Mouse (Mus musculus): Measurements from ENCODE around the gene Fgfbp1. TPM values are rescaled to one million over a fixed set of nuclear protein-coding genes. Genes with fewer than 3 reads are reported as not detected.
A peak's percentile ranks its signal among the peaks of the same experiment; 100 is the strongest.

Fgfbp1 gene
- 82.5 and 96.9 TPM in 2 replicates for polyA plus RNA-seq (2015; fragmentation: Nextera tagmentation; extraction: Ambion mirVana)

GRCm38 (mm10) chr5:43981620-43982019 is at the start of gene Fgfbp1:
TSS of gene Fgfbp1 (minus strand) at chr5:43981779.
- WGBS: 37% methylated on average over 4 of the region's 4 CpGs

GRCm38 (mm10) chr5:43998295-43998989 is 16.9 kb upstream of the Fgfbp1 start:
- Histone ChIP-seq H3K27ac (peak overlapping the region; percentile 42; the same call in 1 of the 2 replicates), H3K9me3 (no peaks in the 10 kb centered on the region), H3K36me3 (0 out of 2 replicates have a peak, but pooled peaks cover 5% of the 10 kb centered on the region), H3K9ac (no peak overlapping the region), H3K4me3 (replicated peaks) (no peak overlapping the region), H3K27me3 (replicated peaks) (no peaks in the 10 kb centered on the region), H3K4me1 (replicated peaks) (no peaks in the 10 kb centered on the region; the same call in 1 of the 2 replicates), H3K4me2 (replicated peaks) (peak overlapping the region; percentile 27; the same call in 1 of the 2 replicates)
- peak; percentile 89 for ATAC-seq
- 80% methylated on average over 9 of the region's 9 CpGs for WGBS

More at GRCm38 (mm10) chr5:43981620-43982019, at the start of gene Fgfbp1:
- ATAC-seq: peak; percentile 89
- 0 out of 2 replicates have a peak, but pooled peaks cover 2% of the 10 kb centered on the region for H3K4me1 ChIP-seq (replicated peaks)
- H3K27ac ChIP-seq: peak within 1 kb of the TSS; percentile 37; the same call in 1 of the 2 replicates
- H3K36me3 ChIP-seq: no peaks in the 10 kb centered on the region
- H3K4me2 ChIP-seq (replicated peaks): peak within 1 kb of the TSS; percentile 38
- H3K9me3 ChIP-seq: no peaks in the 10 kb centered on the region
- no peaks in the 10 kb centered on the region for H3K27me3 ChIP-seq (replicated peaks)
- peak within 1 kb of the TSS; percentile 19 for H3K4me3 ChIP-seq (replicated peaks)
- no peak within 1 kb of the TSS for H3K9ac ChIP-seq

- no peak overlapping the region for H3K4me2 ChIP-seq (replicated peaks)
Observed at GRCm38 (mm10) chr5:43997626-43998025, 16.0 kb upstream of the Fgfbp1 start.

GRCm38 (mm10) chr5:43996162-43996561 is 14.6 kb upstream of the Fgfbp1 start:
- H3K36me3 ChIP-seq: no peaks in the 10 kb centered on the region
- no peak overlapping the region for H3K4me3 ChIP-seq (replicated peaks)
- 70% methylated on average over 4 of the region's 4 CpGs for WGBS
- H3K9me3 ChIP-seq: no peaks in the 10 kb centered on the region
- H3K9ac ChIP-seq: no peak overlapping the region
- H3K27me3 ChIP-seq (replicated peaks): no peaks in the 10 kb centered on the region
- no peak overlapping the region for H3K27ac ChIP-seq
- no peak overlapping the region for H3K4me2 ChIP-seq (replicated peaks)
- H3K4me1 ChIP-seq (replicated peaks): no peaks in the 10 kb centered on the region; the same call in 1 of the 2 replicates
- ATAC-seq: no peak

More at GRCm38 (mm10) chr5:43997626-43998025, 16.0 kb upstream of the Fgfbp1 start:
- Histone ChIP-seq H3K9ac (no peak overlapping the region), H3K4me3 (replicated peaks) (no peak overlapping the region), H3K27me3 (replicated peaks) (no peaks in the 10 kb centered on the region), H3K27ac (0 out of 2 replicates have a peak overlapping the region, but pooled peaks have one; percentile 17), H3K9me3 (no peaks in the 10 kb centered on the region), H3K36me3 (0 out of 2 replicates have a peak, but pooled peaks cover 5% of the 10 kb centered on the region), H3K4me1 (replicated peaks) (no peaks in the 10 kb centered on the region; the same call in 1 of the 2 replicates)
- WGBS: 60% methylated on average over 8 of the region's 8 CpGs
- ATAC-seq: peak; percentile 78

GRCm38 (mm10) chr5:43994981-43995380 is 13.4 kb upstream of the Fgfbp1 start:
- Histone ChIP-seq H3K27ac (no peak overlapping the region), H3K27me3 (replicated peaks) (no peaks in the 10 kb centered on the region), H3K4me3 (replicated peaks) (no peak overlapping the region), H3K36me3 (no peaks in the 10 kb centered on the region), H3K4me2 (replicated peaks) (no peak overlapping the region), H3K4me1 (replicated peaks) (no peaks in the 10 kb centered on the region; the same call in 1 of the 2 replicates), H3K9me3 (no peaks in the 10 kb centered on the region), H3K9ac (no peak overlapping the region)
- ATAC-seq: no peak
- WGBS: 82% methylated on average over 2 of the region's 2 CpGs

GRCm38 (mm10) chr5:43990316-43990715 is 8.7 kb upstream of the Fgfbp1 start:
- no peaks in the 10 kb centered on the region for H3K9me3 ChIP-seq
- no peak overlapping the region for H3K4me3 ChIP-seq (replicated peaks)
- WGBS: 54% methylated on average over 6 of the region's 6 CpGs
- no peaks in the 10 kb centered on the region for H3K4me1 ChIP-seq (replicated peaks)
- H3K4me2 ChIP-seq (replicated peaks): no peak overlapping the region
- no peaks in the 10 kb centered on the region for H3K27me3 ChIP-seq (replicated peaks)
- 0 out of 2 replicates have a peak, but pooled peaks have one; percentile 13 for ATAC-seq
- no peaks in the 10 kb centered on the region for H3K36me3 ChIP-seq
- no peak overlapping the region for H3K9ac ChIP-seq
- no peak overlapping the region for H3K27ac ChIP-seq

GRCm38 (mm10) chr5:43989017-43989416 is 7.4 kb upstream of the Fgfbp1 start:
- ATAC-seq: 0 out of 2 replicates have a peak, but pooled peaks have one; percentile 42
- no peaks in the 10 kb centered on the region for H3K4me1 ChIP-seq (replicated peaks)
- H3K36me3 ChIP-seq: no peaks in the 10 kb centered on the region
- no peak overlapping the region for H3K9ac ChIP-seq
- H3K4me2 ChIP-seq (replicated peaks): no peak overlapping the region
- no peak overlapping the region for H3K27ac ChIP-seq
- 77% methylated on average over 5 of the region's 5 CpGs for WGBS
- no peak overlapping the region for H3K4me3 ChIP-seq (replicated peaks)
- H3K9me3 ChIP-seq: no peaks in the 10 kb centered on the region
- H3K27me3 ChIP-seq (replicated peaks): no peaks in the 10 kb centered on the region

GRCm38 (mm10) chr5:43986212-43986611 is 4.6 kb upstream of the Fgfbp1 start:
- Histone ChIP-seq H3K27ac (no peak overlapping the region), H3K9ac (no peak overlapping the region), H3K4me2 (replicated peaks) (no peak overlapping the region), H3K4me3 (replicated peaks) (no peak overlapping the region), H3K9me3 (no peaks in the 10 kb centered on the region), H3K36me3 (no peaks in the 10 kb centered on the region), H3K27me3 (replicated peaks) (no peaks in the 10 kb centered on the region), H3K4me1 (replicated peaks) (0 out of 2 replicates have a peak, but pooled peaks cover 2% of the 10 kb centered on the region)
- ATAC-seq: no peak

GRCm38 (mm10) chr5:43982896-43983295 is 1.3 kb upstream of the Fgfbp1 start:
- no peaks in the 10 kb centered on the region for H3K36me3 ChIP-seq
- ATAC-seq: no peak
- WGBS: 78% methylated on average over 1 of the region's 1 CpGs

GRCm38 (mm10) chr5:43980397-43980796 is 1.2 kb downstream of the Fgfbp1 start:
- Histone ChIP-seq H3K4me3 (replicated peaks) (no peak overlapping the region), H3K36me3 (no peaks in the 10 kb centered on the region), H3K27me3 (replicated peaks) (no peaks in the 10 kb centered on the region), H3K4me1 (replicated peaks) (0 out of 2 replicates have a peak, but pooled peaks cover 2% of the 10 kb centered on the region), H3K9ac (no peak overlapping the region), H3K4me2 (replicated peaks) (peak overlapping the region; percentile 38), H3K9me3 (no peaks in the 10 kb centered on the region), H3K27ac (no peak overlapping the region)
- peak; percentile 77 for ATAC-seq
- WGBS: 55% methylated on average over 2 of the region's 2 CpGs

More at GRCm38 (mm10) chr5:43982896-43983295, 1.3 kb upstream of the Fgfbp1 start:
- no peak overlapping the region for H3K4me2 ChIP-seq (replicated peaks)
- H3K4me1 ChIP-seq (replicated peaks): 0 out of 2 replicates have a peak, but pooled peaks cover 2% of the 10 kb centered on the region
- no peak overlapping the region for H3K4me3 ChIP-seq (replicated peaks)
- H3K9ac ChIP-seq: no peak overlapping the region
- no peaks in the 10 kb centered on the region for H3K9me3 ChIP-seq
- no peaks in the 10 kb centered on the region for H3K27me3 ChIP-seq (replicated peaks)
- no peak overlapping the region for H3K27ac ChIP-seq

GRCm38 (mm10) chr5:43976821-43977561 is 4.6 kb downstream of the Fgfbp1 start:
- H3K4me3 ChIP-seq (replicated peaks): no peak overlapping the region
- H3K36me3 ChIP-seq: no peaks in the 10 kb centered on the region
- no peak overlapping the region for H3K9ac ChIP-seq
- 76% methylated on average over 1 of the region's 1 CpGs for WGBS
- H3K27me3 ChIP-seq (replicated peaks): no peaks in the 10 kb centered on the region
- ATAC-seq: no peak
- H3K27ac ChIP-seq: no peak overlapping the region
- H3K9me3 ChIP-seq: no peaks in the 10 kb centered on the region
- 0 out of 2 replicates have a peak, but pooled peaks cover 2% of the 10 kb centered on the region for H3K4me1 ChIP-seq (replicated peaks)
- H3K4me2 ChIP-seq (replicated peaks): no peak overlapping the region

GRCm38 (mm10) chr5:43974166-43974565 is 7.4 kb downstream of the Fgfbp1 start:
- Histone ChIP-seq H3K9me3 (no peaks in the 10 kb centered on the region), H3K4me3 (replicated peaks) (no peak overlapping the region), H3K27ac (no peak overlapping the region), H3K4me2 (replicated peaks) (no peak overlapping the region), H3K27me3 (replicated peaks) (no peaks in the 10 kb centered on the region), H3K4me1 (replicated peaks) (no peaks in the 10 kb centered on the region), H3K9ac (no peak overlapping the region), H3K36me3 (no peaks in the 10 kb centered on the region)
- ATAC-seq: no peak
- WGBS: 75% methylated on average over 6 of the region's 6 CpGs

Data from intestine, embryonic 15.5 days (tissue).